Mouse (Mus musculus) fat pad, adult 2 months (tissue): ENCODE data around the gene Gaa.
A peak's percentile ranks its signal among the peaks of the same experiment; 100 is the strongest.
"Not testable (repeated sequence)": the region's sequence is repeated elsewhere in the genome, so short reads cannot be mapped to it uniquely, and the experiment has no call there.

Experiments
- DNase-seq: peaks from one replicate; pipeline ENCODE4 v3.0.0-alpha.2; 2011; ENCODE audit warnings: low read depth, low spot score; ENCODE audit errors: extremely low read depth

Gaa gene

DNA sequence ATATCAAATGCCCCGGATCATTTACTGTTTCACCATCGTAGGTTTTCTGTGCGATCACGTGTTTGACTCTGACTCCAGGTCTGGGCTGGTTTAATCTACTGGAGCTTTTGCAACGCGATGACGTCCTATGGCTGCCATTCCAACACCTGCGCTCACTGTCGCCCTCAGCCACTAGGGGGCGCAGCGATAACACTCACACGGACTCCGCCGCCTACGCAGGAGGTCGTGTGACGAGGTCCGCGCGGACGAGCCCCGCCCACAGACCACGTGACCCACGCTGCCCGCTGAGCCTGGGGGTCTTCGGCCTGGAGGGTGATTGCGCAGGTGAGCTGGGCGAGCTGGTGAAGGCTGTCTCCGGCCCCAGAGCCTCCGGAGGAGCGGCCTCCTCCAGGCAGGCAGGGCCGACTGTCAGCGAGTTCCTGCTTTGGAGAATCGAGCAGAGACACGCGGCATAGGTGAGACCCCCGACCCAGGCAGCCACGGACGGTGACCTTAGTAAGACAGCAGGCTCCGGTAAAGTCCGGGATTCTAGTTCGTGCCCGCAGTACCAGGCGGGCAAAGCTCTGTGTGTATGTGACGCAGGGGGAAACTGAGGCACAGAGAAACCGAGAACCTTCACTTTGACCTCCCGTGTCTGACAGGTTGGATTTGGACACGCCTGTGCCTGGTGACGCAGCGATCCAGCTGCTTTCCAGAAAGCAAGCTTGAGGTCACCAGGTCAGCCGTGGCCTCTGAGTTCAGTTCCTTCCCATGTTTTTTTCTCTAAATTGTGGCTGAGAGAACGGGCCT, at the start of gene Gaa:
Gene Gaa (plus strand): TSS at position 120 of the 789 bp plus-strand sequence.
- DNase-seq = peak; percentile 82

DNA sequence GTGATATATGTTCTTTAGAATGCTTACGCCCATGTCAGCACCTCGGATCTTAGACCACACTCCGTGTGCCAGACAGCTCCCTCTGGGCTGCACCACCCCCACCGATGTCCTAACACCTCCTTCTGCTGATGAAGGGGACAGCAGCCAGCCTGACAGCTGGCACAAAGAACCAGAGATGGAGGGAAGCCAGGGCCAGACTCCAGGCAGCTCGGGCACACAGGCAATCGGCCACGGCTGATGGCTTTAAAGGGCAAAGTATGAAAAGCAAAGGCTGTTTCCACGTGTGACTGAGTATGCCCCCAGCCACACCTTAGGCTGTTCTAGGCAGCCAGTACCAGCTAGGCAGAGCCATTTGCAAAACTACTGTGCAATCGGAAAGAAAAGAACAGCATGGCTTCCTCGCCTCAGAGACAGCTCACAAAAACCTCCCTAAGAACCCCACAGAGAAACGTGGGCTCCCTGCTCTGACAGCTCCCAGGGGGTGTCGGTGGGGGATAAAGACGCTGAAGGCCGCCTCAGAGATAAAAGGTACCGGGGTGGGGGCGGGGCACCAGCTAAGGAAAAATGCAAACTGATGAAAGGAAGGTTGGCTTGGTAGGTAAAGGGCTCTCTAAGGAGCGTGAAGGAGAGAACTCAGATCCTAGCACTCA, 47.7 kb upstream of the Gaa start:
- no peak for DNase-seq

DNA sequence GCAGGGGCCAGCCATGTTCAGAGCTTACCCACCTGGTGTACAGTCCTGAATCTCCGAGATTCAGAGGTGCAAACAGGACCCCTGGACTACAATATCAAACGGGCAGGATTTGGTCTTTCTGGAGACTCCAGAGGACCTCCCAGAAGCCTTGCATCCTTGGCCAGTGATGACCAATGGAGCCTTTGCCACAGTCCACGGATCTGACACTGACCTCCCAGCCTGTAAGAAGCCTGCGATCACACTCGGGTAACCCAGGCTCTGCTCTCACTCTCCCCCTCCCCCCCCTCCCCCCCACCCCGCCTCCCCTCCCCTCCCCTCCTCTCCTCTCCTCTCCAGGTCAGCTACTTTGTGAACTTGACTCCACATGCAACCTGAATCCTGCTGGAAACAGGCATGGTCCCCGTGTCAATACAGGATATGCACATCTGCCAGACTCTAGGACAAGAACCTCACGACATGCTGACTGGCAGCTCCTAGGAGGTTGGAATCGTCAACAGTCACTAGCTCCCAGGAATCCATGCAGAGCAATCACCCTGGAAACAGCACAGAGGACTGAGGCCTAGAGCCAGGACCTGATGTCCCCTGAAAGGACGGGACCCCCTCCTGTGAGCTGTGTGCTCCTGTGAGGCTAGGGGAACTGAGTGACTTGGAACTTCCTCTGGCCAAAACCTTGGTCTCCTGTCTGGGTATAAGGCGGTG, 45.7 kb upstream of the Gaa start:
- DNase-seq = no peak

DNA sequence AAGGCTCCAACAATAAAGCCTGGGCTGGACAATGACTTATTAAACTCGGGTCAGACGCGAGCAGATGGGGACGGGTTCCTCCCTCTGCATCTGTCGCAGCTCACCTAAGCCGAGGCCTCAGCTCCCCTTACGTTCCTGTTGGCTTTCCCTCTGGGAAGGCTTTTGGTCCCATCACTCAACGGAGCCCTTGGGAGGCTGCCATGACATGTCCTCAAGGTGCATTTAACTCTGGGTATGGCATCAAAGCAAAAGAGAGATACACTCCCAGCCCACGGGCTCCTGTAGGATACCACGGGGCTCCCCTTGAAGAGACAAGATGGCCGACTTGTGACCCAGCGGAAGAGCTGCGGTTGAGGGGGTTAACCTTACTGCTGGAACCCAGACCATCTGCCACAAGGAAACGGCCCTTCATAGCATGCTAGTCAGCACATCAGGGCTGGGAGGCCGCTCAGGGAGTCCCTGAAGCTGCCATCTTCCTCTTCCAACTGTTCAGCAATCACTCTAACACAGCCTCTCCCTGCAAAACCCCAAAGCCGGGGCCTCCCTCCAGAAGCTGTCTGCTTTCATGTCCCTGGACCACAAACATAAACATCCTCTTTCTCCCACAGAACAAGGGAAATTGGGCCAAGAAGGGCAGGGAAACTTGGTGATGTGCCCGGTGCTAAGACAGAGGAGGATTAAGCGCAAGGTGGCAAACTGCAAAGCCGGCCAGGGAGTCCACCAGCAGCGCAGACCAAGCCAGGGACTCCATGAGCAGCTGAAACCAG, 44.4 kb upstream of the Gaa start:
- no peak for DNase-seq

DNA sequence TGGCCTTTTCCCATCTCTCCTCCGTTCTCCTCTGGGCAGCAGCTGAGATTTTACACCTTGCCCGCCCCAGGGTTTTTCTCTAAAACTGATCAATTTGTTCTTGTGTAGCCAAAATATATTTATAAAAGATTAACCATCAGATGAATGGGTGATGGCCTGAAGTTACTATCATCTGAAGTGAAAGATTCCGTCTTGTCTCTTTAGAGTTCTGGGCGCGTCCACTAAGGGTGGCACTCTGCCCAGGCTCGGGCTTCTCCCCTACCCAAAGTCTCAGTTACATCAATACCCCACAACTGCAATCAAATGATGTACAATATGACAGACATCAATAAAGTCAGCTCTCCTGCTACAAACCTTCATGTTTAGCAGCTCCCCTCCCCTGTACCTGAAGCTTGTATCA, 42.8 kb upstream of the Gaa start:
- no peak for DNase-seq

DNA sequence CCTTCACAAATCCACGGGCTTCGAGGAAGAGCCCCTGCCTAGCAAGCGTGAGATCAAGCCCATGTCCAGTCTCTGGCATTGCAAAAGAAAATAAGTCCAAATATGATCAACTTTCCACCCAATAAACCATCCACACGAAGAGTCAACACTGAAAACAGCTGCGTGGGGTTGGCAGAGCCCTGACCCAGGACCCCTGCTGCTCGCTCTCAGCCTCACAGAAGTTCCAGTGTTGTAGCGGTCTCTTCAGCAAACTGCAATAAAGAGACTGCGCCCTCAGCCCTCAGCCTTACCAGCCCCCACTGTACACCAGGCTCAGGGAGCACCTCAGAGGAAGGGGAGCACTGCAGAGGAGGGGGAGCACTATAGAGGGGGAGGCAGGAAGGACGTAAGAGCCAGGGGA, 42.1 kb upstream of the Gaa start:
- DNase-seq = no peak

DNA sequence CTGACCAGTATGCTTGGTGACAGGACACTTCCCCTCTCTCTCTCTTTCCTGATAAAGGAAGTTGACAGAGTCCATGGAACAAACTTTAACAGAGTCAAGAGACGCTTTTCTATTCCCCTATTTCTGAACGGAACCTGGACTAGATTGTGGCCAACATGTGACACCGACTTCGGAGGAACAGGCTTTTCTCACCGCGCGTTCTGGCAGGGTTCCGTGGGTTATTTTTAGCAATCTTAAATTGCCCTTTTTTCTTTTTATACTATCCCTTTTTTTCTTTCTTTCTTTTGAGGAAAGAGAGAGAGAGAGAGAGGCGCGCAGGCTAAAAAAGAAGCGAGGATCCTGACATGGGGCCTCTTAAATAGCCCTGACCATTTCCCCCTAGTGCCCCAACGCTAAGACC, 40.1 kb upstream of the Gaa start:
- DNase-seq = no peak

DNA sequence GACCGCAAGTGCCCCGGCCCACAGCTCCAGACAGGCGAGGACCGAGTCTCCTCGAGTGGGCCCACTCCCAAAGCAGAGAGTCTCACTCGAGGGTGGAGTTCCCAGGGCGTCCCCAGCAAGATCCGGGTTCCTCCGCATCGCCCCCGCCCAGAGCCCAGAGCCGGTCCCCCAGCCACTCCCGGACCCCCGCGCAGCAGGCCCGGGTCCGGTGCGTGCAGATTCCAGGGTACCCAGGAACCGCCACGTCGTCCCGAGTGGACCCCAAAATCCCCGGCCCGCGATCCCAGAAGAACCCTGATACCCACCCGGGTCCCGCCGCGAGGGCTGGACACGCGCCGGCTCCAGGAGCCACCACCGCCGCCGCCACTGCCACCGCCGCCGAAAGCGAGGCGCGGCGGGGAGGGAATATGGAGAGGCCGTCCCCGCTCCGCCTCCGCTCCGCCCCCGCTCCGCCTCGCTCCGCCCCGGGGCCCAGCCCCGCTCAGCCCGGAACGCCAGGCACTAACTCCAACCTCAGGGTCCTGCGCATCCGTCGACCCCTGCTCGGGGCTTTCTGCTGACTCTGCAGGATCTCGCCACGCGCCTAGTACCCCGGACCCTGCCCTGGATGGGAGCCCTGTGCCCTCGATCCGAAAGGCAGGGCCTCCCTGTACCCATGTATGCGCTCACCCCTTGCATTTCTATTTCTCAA, 39.5 kb upstream of the Gaa start, which contains the start of the genes Tbc1d16 and Ccdc40:
Gene Tbc1d16 (minus strand): TSS at position 409 of the 691 bp plus-strand sequence.
Gene Ccdc40 (plus strand): TSS at position 482 of the 691 bp plus-strand sequence.
- DNase-seq = no peak

DNA sequence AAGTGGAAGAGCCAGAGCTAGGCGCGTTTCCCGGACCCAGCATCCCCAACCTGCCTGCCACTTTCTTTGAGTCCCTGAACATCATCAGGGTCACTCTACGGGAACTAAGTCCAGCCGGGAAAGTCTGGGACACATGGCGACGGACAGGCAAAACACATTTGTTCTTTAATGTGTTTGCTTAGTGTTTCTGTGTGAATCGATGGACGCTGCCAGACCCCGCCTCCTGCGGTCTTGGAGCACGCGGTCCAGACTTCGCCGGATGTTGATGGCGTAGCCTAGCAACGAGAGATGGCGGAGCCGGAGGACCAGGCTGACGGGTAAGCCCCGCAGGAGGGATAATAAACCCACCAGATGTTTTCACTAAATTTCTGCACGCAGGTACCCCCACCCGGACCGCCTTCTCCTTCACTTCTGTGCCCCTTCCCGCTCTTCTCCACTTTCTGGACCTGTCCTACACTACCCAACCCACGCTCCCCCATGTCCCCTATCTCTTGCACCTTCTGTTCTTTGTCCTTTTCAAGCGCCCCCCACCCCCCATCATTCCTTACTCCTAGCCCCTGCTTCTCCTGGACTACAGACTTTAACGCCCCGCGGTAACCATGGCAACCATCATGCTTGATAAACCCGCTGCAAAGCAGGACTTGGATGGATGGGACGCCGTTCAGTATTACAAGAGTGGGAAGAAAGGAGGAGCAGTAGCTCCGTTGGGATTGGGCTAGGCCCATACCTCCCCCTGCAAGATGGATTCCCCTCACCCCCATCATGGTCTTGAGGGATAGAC, 38.7 kb upstream of the Gaa start:
- no peak for DNase-seq

DNA sequence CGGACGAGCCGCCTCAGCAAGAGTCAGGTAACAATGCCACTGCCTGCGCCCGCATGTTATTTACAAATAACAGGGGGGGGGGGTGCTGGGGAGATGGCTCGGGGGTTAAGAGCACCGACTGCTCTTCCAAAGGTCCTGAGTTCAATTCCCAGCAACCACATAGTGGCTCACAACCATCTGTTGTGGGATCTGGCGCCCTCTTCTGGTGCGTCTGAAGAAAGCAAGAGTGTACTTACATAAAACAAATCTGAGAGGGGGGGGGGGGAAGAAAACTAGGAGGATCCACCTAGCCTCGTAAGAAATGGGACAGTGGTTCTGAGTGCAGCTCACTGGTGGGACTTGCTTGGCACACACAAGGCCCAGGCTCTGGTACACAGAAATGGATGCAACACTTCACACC, 32.9 kb upstream of the Gaa start:
- DNase-seq = no peak

DNA sequence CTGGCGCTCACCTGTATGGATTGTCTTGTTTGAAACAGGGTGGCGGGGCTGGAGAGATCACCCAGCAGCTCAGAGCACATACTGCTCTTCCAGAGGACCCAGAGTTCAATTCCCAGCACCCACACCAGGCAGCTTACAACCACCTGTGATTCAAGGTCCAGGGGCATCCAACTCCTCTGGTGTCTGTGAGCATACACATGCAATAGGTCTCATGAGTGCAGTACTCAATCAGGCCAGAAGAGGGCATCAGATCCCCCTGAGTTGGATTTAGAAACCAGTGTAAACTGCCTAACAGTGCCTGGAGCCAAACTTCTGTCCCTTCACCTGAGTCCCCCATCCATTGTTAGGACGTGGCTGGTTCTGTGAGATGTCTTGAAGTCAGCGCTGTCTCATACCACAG, 32.1 kb upstream of the Gaa start:
- DNase-seq = no peak

DNA sequence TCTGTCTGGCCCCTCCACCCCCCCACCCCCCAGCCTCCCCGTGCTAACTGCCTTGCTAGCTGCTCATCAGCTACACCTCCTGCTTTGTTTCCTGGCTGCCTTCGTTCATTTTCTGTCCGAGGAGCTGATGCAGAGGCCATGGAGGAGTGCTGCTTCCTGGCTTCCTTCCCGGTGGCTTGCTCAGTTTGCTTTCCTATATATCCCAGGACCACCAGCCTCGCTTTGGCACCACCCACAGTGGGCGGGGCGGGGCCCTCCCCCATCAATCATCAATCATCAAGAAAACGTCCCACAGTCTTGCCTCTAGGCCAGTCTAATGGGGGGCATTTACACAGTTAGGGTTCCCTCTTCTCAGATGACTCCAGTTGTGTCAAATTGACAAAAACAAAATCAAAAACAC, 31.3 kb upstream of the Gaa start:
- no peak for DNase-seq

DNA sequence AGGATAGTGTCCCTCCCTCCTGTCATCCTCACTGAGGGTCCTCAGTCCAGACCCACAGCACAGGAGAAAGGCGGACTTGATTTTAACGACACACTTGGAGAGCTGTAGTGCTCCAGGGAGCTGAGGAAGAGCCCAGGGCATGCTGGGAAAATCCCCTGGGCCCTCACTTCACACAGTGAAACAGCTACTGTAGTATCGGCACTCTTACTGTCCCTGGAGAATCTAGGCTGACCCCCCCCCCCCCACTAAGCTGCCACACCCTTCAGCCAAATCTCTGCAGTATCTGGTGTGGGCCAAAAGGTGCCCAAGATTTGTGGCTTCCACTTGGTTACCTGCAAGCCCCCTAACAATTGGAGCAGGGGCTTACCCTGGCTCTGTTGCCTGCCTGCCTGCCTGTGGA, 30.7 kb upstream of the Gaa start:
- DNase-seq = no peak

DNA sequence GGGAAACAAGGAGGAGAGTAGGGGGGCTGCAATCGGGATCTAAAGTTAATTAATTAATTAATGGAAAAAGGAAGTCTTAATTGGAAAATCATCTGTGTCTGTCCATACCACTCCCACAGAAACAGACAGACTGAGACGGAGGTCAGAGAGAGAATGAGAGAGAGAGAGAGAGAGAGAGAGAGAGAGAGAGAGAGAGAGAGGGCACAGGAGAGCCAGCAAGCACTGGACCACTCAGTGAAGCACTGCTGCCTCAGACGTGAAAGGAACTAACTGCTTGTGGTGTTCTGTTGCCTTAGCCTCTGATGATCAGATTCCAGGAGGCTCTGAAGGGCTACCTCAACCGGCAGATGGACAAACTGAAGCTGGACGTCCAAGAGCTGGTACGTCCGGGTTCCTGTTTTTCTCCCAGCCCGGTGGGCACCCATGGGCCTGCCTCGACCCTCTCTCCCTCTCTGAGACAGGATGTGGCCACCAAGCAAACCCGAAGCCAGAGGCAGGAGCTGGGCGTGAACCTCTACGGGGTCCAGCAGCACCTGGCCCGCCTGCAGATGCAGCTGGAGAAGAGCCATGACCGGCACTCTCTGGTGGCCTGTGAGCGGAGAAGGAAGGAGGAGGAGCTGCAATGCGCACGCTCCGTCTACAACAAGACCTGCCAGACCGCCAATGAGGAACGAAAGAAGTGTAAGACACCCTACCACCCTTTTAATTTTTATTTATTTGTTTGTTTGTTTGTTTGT, 30.0 kb upstream of the Gaa start:
- DNase-seq = no peak

DNA sequence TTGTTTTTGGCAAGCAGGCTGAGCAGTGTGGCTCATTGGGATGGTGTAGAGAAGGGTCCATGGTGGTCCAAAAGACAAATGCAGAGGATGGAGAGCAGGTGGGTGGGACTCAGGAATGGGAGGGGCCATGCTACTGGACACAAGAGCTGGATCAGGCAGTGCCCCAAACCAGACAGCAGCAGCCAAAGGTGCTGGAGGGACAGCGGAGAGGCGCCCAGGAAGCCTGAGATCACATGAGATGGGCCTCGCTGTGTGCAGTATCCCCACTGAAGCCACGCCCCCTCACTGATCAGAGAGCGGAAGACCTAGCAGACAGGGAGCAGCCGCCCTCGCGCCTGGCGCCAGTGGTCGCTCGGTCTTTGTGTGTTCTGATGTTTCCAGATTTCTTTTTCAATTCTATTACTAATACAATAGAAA, 29.4 kb upstream of the Gaa start:
- no peak for DNase-seq

DNA sequence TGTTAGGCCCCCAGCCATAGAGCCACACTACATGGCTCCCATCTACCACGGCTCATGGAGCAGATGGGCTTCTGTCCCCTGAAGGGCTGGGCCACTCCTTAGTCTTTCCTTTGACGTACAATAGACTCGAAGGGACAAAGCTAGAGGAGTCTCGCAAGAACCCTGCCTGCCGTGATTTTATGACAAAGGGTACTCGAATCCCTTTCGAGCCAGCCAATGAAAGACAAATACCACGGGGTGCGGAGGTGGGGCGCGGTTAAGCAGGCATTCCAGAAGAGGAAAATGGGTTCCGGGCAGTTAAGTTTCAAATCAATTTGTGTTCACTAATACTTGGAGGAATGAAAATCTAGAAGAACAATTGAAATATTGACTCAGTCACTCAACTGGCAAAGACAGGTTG, 28.2 kb upstream of the Gaa start:
- DNase-seq = no peak

DNA sequence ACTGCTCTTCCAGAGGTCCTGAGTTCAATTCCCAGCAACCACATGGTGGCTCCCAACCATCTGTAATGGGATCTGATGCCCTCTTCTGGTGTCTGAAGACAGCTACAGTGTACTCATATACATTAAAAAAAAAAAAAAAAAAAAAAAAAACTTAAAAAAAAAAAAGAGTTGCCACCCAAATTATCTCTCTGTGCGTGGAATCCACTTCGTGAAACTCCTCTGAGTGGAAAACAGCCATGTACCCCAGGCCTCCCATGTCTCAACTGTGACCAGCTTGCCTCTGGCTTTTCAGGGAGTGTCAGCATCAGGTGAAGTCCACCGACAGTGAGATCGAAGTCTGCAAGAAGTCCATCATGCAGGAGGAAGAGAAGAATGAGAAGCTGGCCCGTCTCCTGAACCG, 22.1 kb upstream of the Gaa start:
- not testable (repeated sequence) for DNase-seq

DNA sequence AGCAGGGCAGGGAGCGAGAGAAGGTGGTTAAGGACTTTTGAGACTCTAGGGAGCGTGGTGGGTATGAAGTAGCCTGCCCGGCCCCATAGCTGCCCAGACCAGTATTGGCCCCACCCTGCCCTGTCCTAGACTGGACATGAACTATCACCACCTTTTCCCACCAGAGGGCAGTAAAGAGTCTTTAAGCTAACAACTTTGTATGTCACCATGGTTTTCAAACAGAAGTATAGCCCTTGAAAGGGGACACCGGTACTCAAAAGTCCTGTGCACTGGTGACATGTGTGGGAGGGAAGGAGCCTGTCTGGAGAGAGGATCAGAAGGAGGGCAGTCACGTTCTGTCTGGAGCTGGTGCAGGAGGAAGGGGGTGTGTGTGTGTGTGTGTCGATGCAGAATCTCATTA, 18.7 kb upstream of the Gaa start:
- DNase-seq = no peak

DNA sequence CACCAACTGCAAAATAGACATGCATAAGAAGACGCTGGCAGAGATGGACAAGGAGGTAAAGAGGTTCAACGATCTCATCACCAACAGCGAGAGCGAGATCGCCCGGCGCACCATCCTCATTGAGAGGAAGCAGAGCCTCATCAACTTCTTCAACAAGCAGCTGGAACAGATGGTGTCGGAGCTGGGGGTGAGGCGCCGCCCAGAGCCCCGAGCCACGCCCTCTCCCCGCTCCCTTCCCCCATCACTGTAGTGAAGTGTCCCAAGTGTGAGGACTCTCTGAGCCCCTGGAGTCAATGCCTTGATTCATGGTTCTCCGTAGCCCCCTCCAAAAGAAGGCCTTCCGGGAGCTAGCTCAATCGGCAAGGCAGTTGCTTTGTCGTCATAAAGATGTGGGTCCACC, 16.7 kb upstream of the Gaa start:
- DNase-seq = no peak
